ENCODE assay signal across 15 mouse cellular contexts in the genomic region with DNA sequence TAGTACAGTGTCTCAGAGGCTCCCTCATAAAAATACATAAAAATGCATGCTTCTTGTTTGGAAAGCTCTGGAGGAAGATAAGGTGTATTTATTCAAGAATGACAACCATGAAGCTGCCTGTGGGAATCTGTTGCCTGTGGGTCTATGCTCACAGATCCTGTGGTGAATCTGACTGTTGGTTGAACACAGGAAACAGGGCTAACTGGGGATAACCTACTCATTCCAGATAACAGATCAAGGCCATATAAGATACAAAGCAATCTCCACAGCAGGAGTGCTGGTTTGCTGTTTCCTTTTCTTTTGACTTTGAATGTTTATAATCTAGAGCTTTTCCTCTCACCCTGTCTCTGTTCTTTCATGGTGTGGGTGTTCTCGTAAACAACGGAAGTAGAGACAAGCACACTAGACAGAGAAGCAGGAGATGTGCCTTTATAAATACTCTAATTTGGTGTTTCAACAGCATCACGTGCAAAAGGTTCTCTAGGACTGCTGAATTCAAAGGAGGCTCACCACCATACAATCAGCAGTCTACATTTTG.
DNase-seq lines count a peak whose midpoint lies in the region; ATAC-seq and TF ChIP-seq lines count a peak whose summit lies in the region.
"Had no signal": no experiment of that assay in that cellular context is flagged by ENCODE, and none has a peak within 500 bp of the region (broad histone marks: within the 10 kb centered on the region; RNA-seq: fewer than 3 reads in every experiment).

No protein-coding gene starts in this region.

- no peak overlapping the region for H3K4me3 ChIP-seq in limb, embryonic 14.5 days (replicated peaks; ENCODE audit: low read length)
- H3K4me3 ChIP-seq in limb, embryonic 10.5 days = no peak overlapping the region
- H3K4me3 ChIP-seq in thymus, adult 2 months (ENCODE audit: control insufficient read depth, insufficient read depth, low read length) = no peak overlapping the region
- H3K4me3 ChIP-seq in cortical plate, adult 2 months (ENCODE audit: insufficient read depth, low read length) = no peak overlapping the region
- H3K4me3 ChIP-seq: embryonic facial prominence, embryonic 12.5 days; forebrain, embryonic 12.5 days had no signal

- no peak for ATAC-seq in limb, embryonic 14.5 days (ENCODE audit: low FRiP score, low read depth)
- ATAC-seq: intestine, postnatal 0 days; Patski had no signal

- DNase-seq in limb, embryonic 14.5 days (ENCODE audit: low spot score) = no peak
- DNase-seq in limb, embryonic 10.5 days (ENCODE audit: low spot score) = no peak
- DNase-seq in thymus, adult 2 months = no peak
- no peak for DNase-seq in thymus, postnatal 4 days
- DNase-seq in layer of hippocampus, adult 18-20 months (ENCODE audit: low spot score in 2 of 2) = no peak
- DNase-seq in cerebellum, adult 8-10 months = no peak
- DNase-seq: adrenal gland, postnatal 14 days; cerebellum, postnatal 10 days; heart, postnatal 4 days; kidney, postnatal 14 days had no signal

- no peaks in the 10 kb centered on the region for H3K27me3 ChIP-seq in limb, embryonic 14.5 days (ENCODE audit: control insufficient read depth, insufficient read depth, low read length)
- no peaks in the 10 kb centered on the region for H3K27me3 ChIP-seq in limb, embryonic 10.5 days (ENCODE audit: low read depth, poor library complexity, severe bottlenecking)
- H3K27me3 ChIP-seq in thymus, adult 2 months (ENCODE audit: control insufficient read depth, insufficient read depth, low read length) = no peaks in the 10 kb centered on the region
- H3K27me3 ChIP-seq: embryonic facial prominence, embryonic 12.5 days; forebrain, embryonic 12.5 days; Patski had no signal

- no peaks in the 10 kb centered on the region for H3K4me1 ChIP-seq in limb, embryonic 14.5 days (ENCODE audit: control insufficient read depth, insufficient read depth, low read length)
- H3K4me1 ChIP-seq in limb, embryonic 10.5 days = no peaks in the 10 kb centered on the region
- H3K4me1 ChIP-seq in thymus, adult 2 months (replicated peaks; ENCODE audit: control insufficient read depth, insufficient read depth, low read length) = peaks cover 3% of the 10 kb centered on the region; the same call in 1 of the 2 replicates
- no peaks in the 10 kb centered on the region; the same call in 1 of the 2 replicates for H3K4me1 ChIP-seq in cortical plate, adult 2 months (ENCODE audit: control insufficient read depth, insufficient read depth, low read length)
- H3K4me1 ChIP-seq: embryonic facial prominence, embryonic 12.5 days had no signal

- H3K4me2 ChIP-seq in limb, embryonic 14.5 days (replicated peaks; ENCODE audit: low read depth, low read length, severe bottlenecking) = no peak overlapping the region
- H3K4me2 ChIP-seq: embryonic facial prominence, embryonic 12.5 days; forebrain, embryonic 12.5 days had no signal

- 0 out of 2 replicates have a peak, but pooled peaks cover 2% of the 10 kb centered on the region for H3K9me3 ChIP-seq in limb, embryonic 14.5 days (ENCODE audit: control insufficient read depth, low read length)
- H3K9me3 ChIP-seq in limb, embryonic 10.5 days (replicated peaks) = no peaks in the 10 kb centered on the region
- H3K9me3 ChIP-seq: embryonic facial prominence, embryonic 12.5 days; forebrain, embryonic 12.5 days had no signal

- 0 out of 2 replicates have a peak overlapping the region, but pooled peaks have one; percentile 11 for H3K27ac ChIP-seq in limb, embryonic 14.5 days (replicated peaks; ENCODE audit: low read depth, low read length)
- H3K27ac ChIP-seq in limb, embryonic 10.5 days = no peak overlapping the region
- H3K27ac ChIP-seq in thymus, adult 2 months (ENCODE audit: control insufficient read depth, insufficient read depth, low read length) = 0 out of 2 replicates have a peak overlapping the region, but pooled peaks have one; percentile 42
- 0 out of 2 replicates have a peak overlapping the region, but pooled peaks have one; percentile 6 for H3K27ac ChIP-seq in cortical plate, adult 2 months (ENCODE audit: insufficient read depth, low read length)
- H3K27ac ChIP-seq: embryonic facial prominence, embryonic 12.5 days; forebrain, embryonic 12.5 days had no signal

- no peak for TF ChIP-seq POLR2A in limb, embryonic 14.5 days (IDR thresholded peaks at IDR 0.05; ENCODE audit: borderline replicate concordance, extremely low read depth, insufficient read depth, insufficient read length)
- TF ChIP-seq POLR2A in thymus, adult 2 months (IDR thresholded peaks at IDR 0.05; ENCODE audit: control insufficient read depth, extremely low read depth, insufficient read depth, low read length, poor library complexity) = no peak
- no peak for TF ChIP-seq POLR2A in cortical plate, adult 2 months (IDR thresholded peaks at IDR 0.05; ENCODE audit: extremely low read depth, insufficient read depth, low read length)

- H3K36me3 ChIP-seq in limb, embryonic 14.5 days (ENCODE audit: control insufficient read depth, insufficient read depth, low read length) = peaks cover 80% of the 10 kb centered on the region
- H3K36me3 ChIP-seq in limb, embryonic 10.5 days = peaks cover 99% of the 10 kb centered on the region
- peaks cover 73% of the 10 kb centered on the region for H3K36me3 ChIP-seq in thymus, adult 2 months (ENCODE audit: control insufficient read depth, insufficient read depth, low read length)

- no peak overlapping the region for H3K9ac ChIP-seq in limb, embryonic 14.5 days (ENCODE audit: low read depth, low read length, severe bottlenecking)
- H3K9ac ChIP-seq: embryonic facial prominence, embryonic 12.5 days; forebrain, embryonic 12.5 days had no signal

- no peak for TF ChIP-seq CTCF in thymus, adult 2 months (IDR thresholded peaks at IDR 0.05; ENCODE audit: borderline replicate concordance, control insufficient read depth, extremely low read depth, insufficient read depth, low read length, poor library complexity)
- no peak for TF ChIP-seq CTCF in cortical plate, adult 2 months (IDR thresholded peaks at IDR 0.05; ENCODE audit: extremely low read depth, insufficient read depth, low read length)

- WGBS in limb, embryonic 14.5 days = 81% methylated on average over 3 of the region's 3 CpGs
- WGBS in limb, embryonic 10.5 days = 82% methylated on average over 3 of the region's 3 CpGs
- 22% methylated on average over 3 of the region's 3 CpGs for WGBS in thymus, adult 2 months
